Mouse (Mus musculus): ENCODE data around the gene Mapt. TPM values are rescaled to one million over a fixed set of nuclear protein-coding genes. Genes with fewer than 3 reads are reported as not detected.

Gene Mapt
- polyA plus RNA-seq (2014; fragmentation: Illumina TruSeq; extraction: RNeasy Lipid Tissue Mini Kit (QIAGEN cat#74804); ENCODE audit: low read depth, low replicate concordance) = 0.66 TPM

DNA sequence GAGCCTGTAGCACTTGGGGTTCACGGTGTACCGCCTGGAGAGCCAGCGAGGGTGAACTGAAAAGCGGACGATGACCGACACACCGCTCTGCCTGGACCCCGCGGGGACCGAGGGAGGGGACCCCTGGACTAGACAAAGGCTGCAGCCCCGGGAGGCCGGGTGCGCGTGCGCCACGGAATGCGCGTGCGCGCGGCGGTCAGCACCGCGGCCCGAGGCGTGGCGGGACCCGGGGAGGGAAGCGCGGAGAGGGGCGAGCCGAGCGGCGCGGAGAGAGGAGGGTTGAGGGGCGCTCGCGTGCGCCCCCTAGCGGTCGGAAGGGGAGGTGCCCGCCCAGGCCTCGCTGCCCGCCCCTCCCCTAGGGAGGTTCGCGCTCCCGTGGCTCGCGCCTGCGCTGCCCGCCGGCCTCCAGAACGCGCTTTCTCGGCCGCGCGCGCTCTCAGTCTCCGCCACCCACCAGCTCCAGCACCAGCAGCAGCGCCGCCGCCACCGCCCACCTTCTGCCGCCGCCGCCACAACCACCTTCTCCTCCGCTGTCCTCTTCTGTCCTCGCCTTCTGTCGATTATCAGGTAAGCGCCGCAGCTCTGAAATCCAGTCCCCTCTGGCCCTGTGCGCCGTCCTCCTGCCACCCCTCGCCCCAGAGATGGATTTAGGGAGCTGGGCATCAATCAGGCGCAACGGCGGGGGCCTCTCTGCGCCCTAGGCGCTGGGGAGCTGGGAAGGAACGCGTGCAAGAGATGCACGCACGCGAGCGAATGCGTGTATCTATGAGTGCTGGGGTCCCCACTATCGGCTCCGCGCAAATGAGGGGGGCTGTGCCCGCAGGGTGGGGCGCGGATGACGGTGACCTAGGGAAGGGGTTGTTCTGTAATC is at the start of gene Mapt:
Mapt (plus strand) TSS at position 350 of the 871 bp plus-strand sequence.

GRCm38 (mm10) chr11:104186135-104186836 is 44.9 kb upstream of the Mapt start, which contains the start of gene Sppl2c:
Gene Sppl2c (plus strand): TSS chr11:104186327.

Other genes with a start within 250 kb of the Mapt start
- gene Crhr1, start 98.5 kb upstream of the Mapt start, polyA plus RNA-seq (2014; fragmentation: Illumina TruSeq; extraction: RNeasy Lipid Tissue Mini Kit (QIAGEN cat#74804); ENCODE audit: low read depth, low replicate concordance) = not detected
- gene Sppl2c, start 45.1 kb upstream of the Mapt start, polyA plus RNA-seq (2014; fragmentation: Illumina TruSeq; extraction: RNeasy Lipid Tissue Mini Kit (QIAGEN cat#74804); ENCODE audit: low read depth, low replicate concordance) = not detected
- 8.8 TPM for gene Kansl1, start 237.5 kb downstream of the Mapt start, polyA plus RNA-seq (2014; fragmentation: Illumina TruSeq; extraction: RNeasy Lipid Tissue Mini Kit (QIAGEN cat#74804); ENCODE audit: low read depth, low replicate concordance)